Mouse (Mus musculus) megakaryocyte, embryonic 14.5 days (primary cell): ENCODE data around the gene Vamp5.

ENCODE experiments used
- FLI1 ChIP-seq: IDR thresholded peaks from 2 replicates; pipeline ENCODE4 v1.6.1; 2012; ENCODE audit warnings: low read length, inconsistent platforms, mixed read lengths
- GATA1 ChIP-seq: IDR thresholded peaks from 3 replicates; pipeline ENCODE4 v1.6.1; 2012; ENCODE audit warnings: mixed read lengths, low read length, inconsistent platforms, borderline replicate concordance

DNA sequence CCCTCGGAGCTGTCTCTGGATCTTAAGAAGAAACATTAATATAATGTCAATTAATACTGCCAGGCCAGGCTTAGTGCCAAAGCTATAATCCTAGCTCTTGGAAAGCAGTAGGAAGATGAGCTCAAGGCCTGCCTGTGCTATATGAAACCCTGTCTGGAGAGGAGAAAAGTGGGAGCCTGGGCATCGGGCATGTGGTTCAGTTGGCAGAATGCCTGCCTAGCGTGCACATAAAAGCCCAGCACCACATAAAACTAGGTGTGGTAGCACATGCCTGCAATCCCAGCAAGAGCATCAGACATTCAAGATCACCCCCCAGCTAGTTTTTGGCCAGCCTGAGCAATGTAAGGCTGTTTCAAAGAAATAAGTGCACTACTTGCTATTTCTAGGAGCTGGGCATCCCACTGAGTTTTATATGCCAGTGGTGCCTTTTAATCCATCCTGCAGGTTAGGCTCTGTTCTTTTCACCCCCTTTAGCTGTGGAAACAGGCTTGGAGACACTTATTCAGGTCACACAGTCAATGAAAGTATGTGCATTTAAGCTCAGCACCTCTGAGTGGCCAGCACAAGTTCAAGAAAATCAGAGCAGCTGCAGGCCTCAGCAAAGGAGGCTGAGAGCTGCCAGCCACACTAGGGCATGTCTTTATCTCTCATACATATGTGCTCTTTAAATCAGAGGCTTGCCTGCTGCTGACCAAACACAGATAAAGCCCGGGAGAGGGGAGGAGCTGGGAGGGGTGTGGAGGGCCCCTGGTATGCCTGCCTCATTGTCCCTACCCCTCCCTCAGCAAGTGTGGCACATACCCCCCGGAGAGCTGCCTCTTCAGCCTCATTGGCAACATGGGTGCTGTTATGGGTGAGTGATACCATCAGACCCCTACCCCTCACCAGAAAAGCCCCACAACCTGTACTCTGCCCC lies 22.8 kb downstream of the Vamp5 start:
- TF ChIP-seq GATA1 (no peak), FLI1 (no peak)
